Mouse (Mus musculus): ENCODE results near the gene Ripor3.

- TF ChIP-seq CEBPB (IDR thresholded peaks at IDR 0.05; ENCODE audit: insufficient read depth, poor library complexity, severe bottlenecking): no peak
- TF ChIP-seq POLR2A (IDR thresholded peaks at IDR 0.05; ENCODE audit: insufficient read length, low read depth): no peak
- TF ChIP-seq MYOD1 (IDR thresholded peaks at IDR 0.05; ENCODE audit: control insufficient read depth in 1 of 3, insufficient read length in 2 of 3, low read depth in 2 of 3): no peak
- no peak for TF ChIP-seq POLR2AphosphoS2 (IDR thresholded peaks at IDR 0.05; ENCODE audit: insufficient read length, low read depth)
- TF ChIP-seq MAX (IDR thresholded peaks at IDR 0.05; ENCODE audit: low read depth): no peak
- TF ChIP-seq MYOG (IDR thresholded peaks at IDR 0.05; ENCODE audit: control insufficient read depth in 1 of 3, insufficient read depth in 1 of 3, insufficient read length in 2 of 3, low read depth in 2 of 3): no peak
- no peak for TF ChIP-seq USF1 (IDR thresholded peaks at IDR 0.05; ENCODE audit: low read depth)
- no peak for TF ChIP-seq REST (IDR thresholded peaks at IDR 0.05; ENCODE audit: insufficient read depth, insufficient read length)
- TF ChIP-seq TCF12 (IDR thresholded peaks at IDR 0.05; ENCODE audit: insufficient read depth, poor library complexity, severe bottlenecking): no peak
These were observed 66.2 kb downstream of the Ripor3 start for GRCm38 (mm10) chr2:167944193-167944592.
